Mouse (Mus musculus): ENCODE results near the gene Mob1a.

DNA sequence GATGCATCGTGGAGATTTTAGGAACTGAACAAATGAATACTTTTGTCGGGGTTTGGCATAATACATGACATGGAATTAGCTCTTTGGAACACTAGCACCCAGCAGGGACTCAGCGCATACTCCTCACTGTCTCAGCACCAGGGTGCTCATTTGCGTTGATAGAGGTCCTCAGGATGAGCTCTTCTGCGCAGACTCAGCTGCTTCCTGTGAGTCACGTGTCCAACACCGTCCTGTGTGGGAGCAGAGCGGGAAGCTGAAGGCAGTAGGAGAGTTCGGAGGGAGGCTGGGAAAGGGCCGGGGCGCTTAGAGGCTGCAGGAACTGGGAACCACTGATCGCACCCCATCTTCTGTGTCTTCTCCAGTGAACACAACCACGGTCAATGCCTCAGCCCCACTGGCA, 48.7 kb upstream of the Mob1a start:
- TF ChIP-seq CTCF (IDR thresholded peaks at IDR 0.05; ENCODE audit: insufficient read depth, low read length): no peak
- no peak for TF ChIP-seq POLR2A (IDR thresholded peaks at IDR 0.05; ENCODE audit: borderline replicate concordance, extremely low read depth, low read depth, low read length)

Measured in lung, adult 2 months (tissue).